Mouse (Mus musculus) midbrain, postnatal 0 days (tissue): Measurements from ENCODE around the gene Mmp15. TPM values are rescaled to one million over a fixed set of nuclear protein-coding genes. Genes with fewer than 3 reads are reported as not detected.

Source experiments
- ATAC-seq: fragments of 200-750 bp; cut with Nextera tagmentation; 2 replicates; pipeline ENCODE4 v1.8.0; 2017; ENCODE audit warnings: moderate number of reproducible peaks, mild to moderate bottlenecking, moderate TSS enrichment, moderate library complexity; ENCODE audit not compliant: low FRiP score
- DNase-seq: peaks from one replicate; pipeline ENCODE4 v3.0.0-alpha.2; 2015; ENCODE audit warnings: low spot score
- H3K27ac ChIP-seq: fragments of 300-500 bp; sonication (generic); 2 replicates; pipeline ENCODE4 v1.5.1; 2014; ENCODE audit warnings: low read depth, mild to moderate bottlenecking, low read length, mixed read lengths
- H3K27me3 ChIP-seq: fragments of 300-500 bp; sonication (generic); 2 replicates; pipeline ENCODE4 v1.6.1; 2014; ENCODE audit warnings: low read length, control low read depth, mixed read lengths; ENCODE audit not compliant: insufficient read depth
- H3K36me3 ChIP-seq: fragments of 300-500 bp; sonication (generic); 2 replicates; pipeline ENCODE4 v1.6.1; 2014; ENCODE audit warnings: low read length, control low read depth, mixed read lengths; ENCODE audit not compliant: insufficient read depth
- H3K4me1 ChIP-seq: fragments of 300-500 bp; sonication (generic); 2 replicates; pipeline ENCODE4 v1.6.1; 2014; ENCODE audit warnings: mild to moderate bottlenecking, control low read depth, antibody characterized with exemption, low read length, mixed read lengths; ENCODE audit not compliant: insufficient read depth
- H3K4me2 ChIP-seq: fragments of 300-500 bp; sonication (generic); 2 replicates; pipeline ENCODE4 v1.6.1; 2014; ENCODE audit warnings: low read depth, mild to moderate bottlenecking, low read length, mixed read lengths; ENCODE audit not compliant: poor library complexity, severe bottlenecking
- H3K4me3 ChIP-seq: fragments of 300-500 bp; sonication (generic); 2 replicates; pipeline ENCODE4 v1.5.1; 2014; ENCODE audit warnings: low read depth, mild to moderate bottlenecking, low read length, moderate library complexity
- H3K9ac ChIP-seq: fragments of 300-500 bp; sonication (generic); replicated peaks from 2 replicates; pipeline ENCODE4 v1.6.1; 2014; ENCODE audit warnings: mild to moderate bottlenecking, low read length, moderate library complexity, mixed read lengths; ENCODE audit not compliant: poor library complexity, severe bottlenecking
- H3K9me3 ChIP-seq: fragments of 300-500 bp; sonication (generic); 2 replicates; pipeline ENCODE4 v1.6.1; 2016; ENCODE audit warnings: low read length, control low read depth
- CTCF ChIP-seq: IDR thresholded peaks from 2 replicates; pipeline ENCODE4 v1.5.1; 2016; ENCODE audit warnings: antibody characterized with exemption, mild to moderate bottlenecking
- WGBS: fragments of 180-500 bp; shearing (Covaris S2); extraction: QIAGEN DNeasy Blood & Tissue Kit; methylation state at CpG from one replicate; pipeline ENCODE4 v1.1.7; 2014; 5-methylcytosine and 5-hydroxymethylcytosine counted together
- polyA plus RNA-seq: library from polyadenylated mRNA; unstranded; fragments of >200 nt; fragmentation: Nextera tagmentation; extraction: Ambion mirVana; gene quantifications from 2 replicates; pipeline ENCODE4 v1.2.1, GENCODE M21; 2015
- total RNA-seq: library from RNA; depleted of rRNA; stranded (reverse); fragments of >200 nt; gene quantifications from 2 replicates; pipeline ENCODE4 v1.2.3, GENCODE M21; 2014

Gene Mmp15
- total and polyA plus RNA-seq, 2 experiments from 2014 or later: 13.7 to 59.1 TPM

GRCm38 (mm10) chr8:95386037-95386436 lies 34.0 kb downstream of the Mmp15 start:
- no peak for TF ChIP-seq CTCF
- no peaks in the 10 kb centered on the region for H3K9me3 ChIP-seq
- H3K4me2 ChIP-seq: no peak overlapping the region
- no peak for DNase-seq
- no peaks in the 10 kb centered on the region for H3K27me3 ChIP-seq
- H3K4me3 ChIP-seq: no peak overlapping the region
- no peak for ATAC-seq
- no peak overlapping the region for H3K9ac ChIP-seq
- no peak overlapping the region for H3K27ac ChIP-seq
- 82% methylated on average over 5 of the region's 5 CpGs for WGBS
- H3K36me3 ChIP-seq: no peaks in the 10 kb centered on the region
- H3K4me1 ChIP-seq: no peaks in the 10 kb centered on the region

DNA sequence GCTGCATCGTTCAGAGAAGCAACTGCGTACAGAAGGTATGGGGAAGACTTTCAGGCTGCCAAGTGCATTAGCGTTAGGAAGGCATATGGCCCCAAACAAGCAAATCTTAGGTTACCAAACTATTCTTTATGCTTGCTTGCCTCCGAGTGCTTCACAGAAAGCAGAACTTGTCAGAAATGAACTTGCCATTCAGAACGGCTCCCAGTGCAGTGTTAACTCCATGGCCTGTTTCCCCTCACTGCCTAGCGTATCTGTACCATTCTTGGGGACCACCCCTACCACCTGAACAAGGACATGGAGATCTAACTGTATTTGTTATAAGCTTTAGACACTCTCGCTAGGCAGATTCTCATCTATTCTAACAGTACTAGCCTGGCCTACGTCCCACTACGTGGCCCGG lies 35.2 kb downstream of the Mmp15 start:
- H3K27me3 ChIP-seq: no peaks in the 10 kb centered on the region
- no peaks in the 10 kb centered on the region for H3K9me3 ChIP-seq
- no peaks in the 10 kb centered on the region for H3K4me1 ChIP-seq
- ATAC-seq (no peak), DNase-seq (no peak)
- H3K4me2 ChIP-seq: no peak overlapping the region
- TF ChIP-seq CTCF: no peak
- H3K36me3 ChIP-seq: no peaks in the 10 kb centered on the region
- 88% methylated on average over 10 of the region's 10 CpGs for WGBS
- H3K27ac ChIP-seq: no peak overlapping the region
- H3K9ac ChIP-seq: no peak overlapping the region
- H3K4me3 ChIP-seq: no peak overlapping the region

GRCm38 (mm10) chr8:95387936-95388335 lies 35.9 kb downstream of the Mmp15 start:
- Histone ChIP-seq H3K36me3 (no peaks in the 10 kb centered on the region), H3K27ac (no peak overlapping the region), H3K27me3 (no peaks in the 10 kb centered on the region), H3K4me3 (no peak overlapping the region), H3K9me3 (no peaks in the 10 kb centered on the region), H3K4me1 (no peaks in the 10 kb centered on the region), H3K9ac (no peak overlapping the region), H3K4me2 (no peak overlapping the region)
- DNase-seq (no peak), ATAC-seq (no peak)
- WGBS: 65% methylated on average over 7 of the region's 7 CpGs
- no peak for TF ChIP-seq CTCF

- no peaks in the 10 kb centered on the region for H3K27me3 ChIP-seq
- no peaks in the 10 kb centered on the region for H3K4me1 ChIP-seq
- DNase-seq (no peak), ATAC-seq (no peak)
- no peak overlapping the region for H3K27ac ChIP-seq
- H3K9me3 ChIP-seq: no peaks in the 10 kb centered on the region
- H3K36me3 ChIP-seq: no peaks in the 10 kb centered on the region
- no peak overlapping the region for H3K4me2 ChIP-seq
- no peak overlapping the region for H3K4me3 ChIP-seq
- no peak overlapping the region for H3K9ac ChIP-seq
- TF ChIP-seq CTCF: no peak
- WGBS: 70% methylated on average over 4 of the region's 4 CpGs
These were observed 38.2 kb downstream of the Mmp15 start for GRCm38 (mm10) chr8:95390312-95390711.

DNA sequence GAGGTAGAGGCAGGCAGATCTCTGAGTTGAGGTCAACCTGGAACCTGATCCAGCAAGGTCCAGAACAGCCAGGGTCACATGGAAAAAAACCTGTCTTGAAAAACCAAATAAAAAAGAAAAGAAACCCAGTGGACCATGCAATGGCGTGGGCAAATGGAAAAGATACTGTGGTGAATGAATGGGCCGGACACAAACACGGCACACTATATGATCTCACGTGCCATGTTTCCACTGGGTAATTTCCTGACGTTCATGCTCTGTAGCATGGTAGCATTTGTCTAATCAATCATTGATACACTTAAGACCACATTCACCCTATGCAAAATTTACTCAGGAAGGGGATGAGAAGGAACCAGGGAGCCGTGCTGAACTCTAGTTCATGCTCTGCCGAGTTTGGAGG lies 39.0 kb downstream of the Mmp15 start:
- TF ChIP-seq CTCF: no peak
- Histone ChIP-seq H3K27me3 (no peaks in the 10 kb centered on the region), H3K9ac (no peak overlapping the region), H3K4me2 (no peak overlapping the region), H3K36me3 (no peaks in the 10 kb centered on the region), H3K9me3 (no peaks in the 10 kb centered on the region), H3K4me3 (no peak overlapping the region), H3K4me1 (no peaks in the 10 kb centered on the region), H3K27ac (no peak overlapping the region)
- DNase-seq (no peak), ATAC-seq (no peak)
- WGBS: 88% methylated on average over 7 of the region's 7 CpGs

GRCm38 (mm10) chr8:95392604-95393003 lies 40.5 kb downstream of the Mmp15 start:
- Histone ChIP-seq H3K27me3 (no peaks in the 10 kb centered on the region), H3K9ac (no peak overlapping the region), H3K4me2 (no peak overlapping the region), H3K4me3 (no peak overlapping the region), H3K4me1 (no peaks in the 10 kb centered on the region), H3K36me3 (no peaks in the 10 kb centered on the region), H3K27ac (no peak overlapping the region), H3K9me3 (no peaks in the 10 kb centered on the region)
- DNase-seq (no peak), ATAC-seq (no peak)
- WGBS: 79% methylated on average over 5 of the region's 5 CpGs
- TF ChIP-seq CTCF: no peak
